Mouse (Mus musculus): ENCODE data around the gene Hras.
A peak's percentile ranks its signal among the peaks of the same experiment; 100 is the strongest.

Gene Hras

GRCm38 (mm10) chr7:141213605-141214235 is 19.9 kb upstream of the Hras start, which contains the start of gene Lmntd2:
Gene Lmntd2, minus strand, starts transcription at chr7:141214080.
- DNase-seq: no peak

- DNase-seq: no peak
Observed at GRCm38 (mm10) chr7:141213133-141213532, 19.3 kb upstream of the Hras start.

GRCm38 (mm10) chr7:141210606-141211131 is 16.9 kb upstream of the Hras start:
- DNase-seq: no peak

GRCm38 (mm10) chr7:141210137-141210536 is 16.3 kb upstream of the Hras start:
- DNase-seq: no peak

- DNase-seq: no peak
Observed at GRCm38 (mm10) chr7:141209526-141209925, 15.7 kb upstream of the Hras start.

GRCm38 (mm10) chr7:141206182-141206937 is 12.6 kb upstream of the Hras start:
- no peak for DNase-seq

GRCm38 (mm10) chr7:141205504-141205903 is 11.7 kb upstream of the Hras start:
- no peak for DNase-seq

- DNase-seq: no peak
Observed at GRCm38 (mm10) chr7:141204546-141204945, 10.7 kb upstream of the Hras start.

- DNase-seq: no peak
Observed at GRCm38 (mm10) chr7:141198121-141198520, 4.3 kb upstream of the Hras start.

- DNase-seq: no peak
Observed at GRCm38 (mm10) chr7:141196619-141197282, 2.9 kb upstream of the Hras start.

- DNase-seq: no peak
Observed at GRCm38 (mm10) chr7:141195754-141196153, 1.9 kb upstream of the Hras start.

- DNase-seq: peak; percentile 100
Observed at GRCm38 (mm10) chr7:141194830-141195229, 1.0 kb upstream of the Hras start.

GRCm38 (mm10) chr7:141194409-141194808 is 604 bp upstream of the Hras start:
- no peak for DNase-seq

- peak in 1 of 2 experiments; percentile 23 for DNase-seq
Observed at GRCm38 (mm10) chr7:141193348-141193856, 403 bp downstream of the Hras start.

- DNase-seq: no peak
Observed at GRCm38 (mm10) chr7:141192776-141193347, 943 bp downstream of the Hras start.

GRCm38 (mm10) chr7:141191796-141192685 is 1.8 kb downstream of the Hras start:
- no peak for DNase-seq

GRCm38 (mm10) chr7:141191036-141191435 is 2.8 kb downstream of the Hras start:
- DNase-seq: no peak

- DNase-seq: no peak
Observed at GRCm38 (mm10) chr7:141190220-141190619, 3.6 kb downstream of the Hras start.

GRCm38 (mm10) chr7:141188733-141189132 is 5.1 kb downstream of the Hras start:
- no peak for DNase-seq

GRCm38 (mm10) chr7:141188194-141188593 is 5.6 kb downstream of the Hras start:
- no peak for DNase-seq

- peak; percentile 88 to 90 for DNase-seq
Observed at GRCm38 (mm10) chr7:141176173-141176572, 17.6 kb downstream of the Hras start.

GRCm38 (mm10) chr7:141175068-141175467 is 18.7 kb downstream of the Hras start:
- no peak for DNase-seq

All from B cell, adult 2 months (primary cell).